Mouse (Mus musculus) neural tube, embryonic 14.5 days (tissue): ENCODE results near the gene Fam3c. TPM values are rescaled to one million over a fixed set of nuclear protein-coding genes. Genes with fewer than 3 reads are reported as not detected.
A peak's percentile ranks its signal among the peaks of the same experiment; 100 is the strongest.

Experiments
- ATAC-seq: fragments of 200-750 bp; cut with Nextera tagmentation; 2 replicates; pipeline ENCODE4 v1.8.0; 2017; ENCODE audit warnings: low read depth, mild to moderate bottlenecking, moderate TSS enrichment, moderate library complexity
- H3K27ac ChIP-seq: fragments of 300-500 bp; sonication (generic); 2 replicates; pipeline ENCODE4 v1.5.1; 2014; ENCODE audit warnings: low read depth, mild to moderate bottlenecking, control low read depth, low read length, moderate library complexity, mixed read lengths
- H3K27me3 ChIP-seq: fragments of 300-500 bp; sonication (generic); 2 replicates; pipeline ENCODE4 v1.6.1; 2014; ENCODE audit warnings: low read length; ENCODE audit not compliant: control insufficient read depth, insufficient read depth
- H3K36me3 ChIP-seq: fragments of 300-500 bp; sonication (generic); 2 replicates; pipeline ENCODE4 v1.6.1; 2014; ENCODE audit warnings: low read length, mixed read lengths; ENCODE audit not compliant: control insufficient read depth, insufficient read depth
- H3K4me1 ChIP-seq: fragments of 300-500 bp; sonication (generic); 2 replicates; pipeline ENCODE4 v1.6.1; 2014; ENCODE audit warnings: low read length; ENCODE audit not compliant: control insufficient read depth, insufficient read depth
- H3K4me2 ChIP-seq: fragments of 300-500 bp; sonication (generic); 2 replicates; pipeline ENCODE4 v1.6.1; 2014; ENCODE audit warnings: mild to moderate bottlenecking, low read depth, low read length, control low read depth
- H3K4me3 ChIP-seq: fragments of 300-500 bp; sonication (generic); 2 replicates; pipeline ENCODE4 v1.5.1; 2014; ENCODE audit warnings: low read depth, low read length, control low read depth, mixed read lengths
- H3K9ac ChIP-seq: fragments of 300-500 bp; sonication (generic); replicated peaks from 2 replicates; pipeline ENCODE4 v1.6.1; 2014; ENCODE audit warnings: low read depth, mild to moderate bottlenecking, control low read depth, low read length, mixed read lengths
- H3K9me3 ChIP-seq: fragments of 300-500 bp; sonication (generic); 2 replicates; pipeline ENCODE4 v1.6.1; 2016; ENCODE audit warnings: low read length; ENCODE audit not compliant: control insufficient read depth
- WGBS: fragments of 180-500 bp; shearing (Covaris S2); extraction: QIAGEN DNeasy Blood & Tissue Kit; methylation state at CpG from one replicate; pipeline ENCODE4 v1.1.7; 2014; 5-methylcytosine and 5-hydroxymethylcytosine counted together
- polyA plus RNA-seq: library from polyadenylated mRNA; unstranded; fragments of >200 nt; fragmentation: Nextera tagmentation; extraction: Ambion mirVana; gene quantifications from 2 replicates; pipeline ENCODE4 v1.2.1, GENCODE M21; 2014

The Fam3c gene
- polyA plus RNA-seq, 1 experiment from 2014 or later, result 80.5 TPM

- ATAC-seq, result no peak
- H3K4me2 ChIP-seq, result no peak overlapping the region
- no peaks in the 10 kb centered on the region for H3K36me3 ChIP-seq
- no peak overlapping the region for H3K27ac ChIP-seq
- no peaks in the 10 kb centered on the region for H3K4me1 ChIP-seq
- H3K9ac ChIP-seq, result no peak overlapping the region
- WGBS, result 85% methylated on average over 8 of the region's 8 CpGs
- H3K9me3 ChIP-seq, result no peaks in the 10 kb centered on the region
- no peaks in the 10 kb centered on the region for H3K27me3 ChIP-seq
- H3K4me3 ChIP-seq, result no peak overlapping the region
Observed at GRCm38 (mm10) chr6:22327931-22328330, 28.1 kb downstream of the Fam3c start.

- Histone ChIP-seq H3K27ac (no peak overlapping the region), H3K4me2 (no peak overlapping the region), H3K27me3 (no peaks in the 10 kb centered on the region), H3K36me3 (no peaks in the 10 kb centered on the region), H3K4me3 (no peak overlapping the region), H3K9ac (no peak overlapping the region), H3K4me1 (no peaks in the 10 kb centered on the region), H3K9me3 (no peaks in the 10 kb centered on the region)
- no peak for ATAC-seq
- WGBS, result 68% methylated on average over 4 of the region's 4 CpGs
Observed at GRCm38 (mm10) chr6:22327091-22327490, 29.0 kb downstream of the Fam3c start.

GRCm38 (mm10) chr6:22326289-22326688, 29.8 kb downstream of the Fam3c start:
- no peak for ATAC-seq
- Histone ChIP-seq H3K4me3 (no peak overlapping the region), H3K27me3 (no peaks in the 10 kb centered on the region), H3K9ac (no peak overlapping the region), H3K4me2 (no peak overlapping the region), H3K9me3 (no peaks in the 10 kb centered on the region), H3K36me3 (no peaks in the 10 kb centered on the region), H3K4me1 (no peaks in the 10 kb centered on the region), H3K27ac (no peak overlapping the region)
- 90% methylated on average over 4 of the region's 4 CpGs for WGBS

- Histone ChIP-seq H3K4me1 (no peaks in the 10 kb centered on the region), H3K4me3 (no peak overlapping the region), H3K36me3 (no peaks in the 10 kb centered on the region), H3K9ac (no peak overlapping the region), H3K9me3 (no peaks in the 10 kb centered on the region), H3K27ac (no peak overlapping the region), H3K4me2 (no peak overlapping the region), H3K27me3 (no peaks in the 10 kb centered on the region)
- 59% methylated on average over 13 of the region's 13 CpGs for WGBS
- peak; percentile 77; the same call in 1 of the 2 replicates for ATAC-seq
Observed at GRCm38 (mm10) chr6:22325364-22326072, 30.5 kb downstream of the Fam3c start.

- Histone ChIP-seq H3K9ac (no peak overlapping the region), H3K36me3 (no peaks in the 10 kb centered on the region), H3K27ac (no peak overlapping the region), H3K4me1 (no peaks in the 10 kb centered on the region), H3K27me3 (peaks cover 8% of the 10 kb centered on the region), H3K4me2 (no peak overlapping the region), H3K4me3 (no peak overlapping the region), H3K9me3 (no peaks in the 10 kb centered on the region)
- WGBS, result 63% methylated on average over 14 of the region's 14 CpGs
- no peak for ATAC-seq
Observed at GRCm38 (mm10) chr6:22298059-22298458, 58.0 kb downstream of the Fam3c start.

GRCm38 (mm10) chr6:22297028-22297427, 59.0 kb downstream of the Fam3c start:
- H3K4me2 ChIP-seq, result no peak overlapping the region
- no peak overlapping the region for H3K4me3 ChIP-seq
- ATAC-seq, result no peak
- no peak overlapping the region for H3K27ac ChIP-seq
- no peaks in the 10 kb centered on the region for H3K9me3 ChIP-seq
- H3K4me1 ChIP-seq, result no peaks in the 10 kb centered on the region
- no peaks in the 10 kb centered on the region for H3K36me3 ChIP-seq
- WGBS, result 85% methylated on average over 6 of the region's 6 CpGs
- H3K9ac ChIP-seq, result no peak overlapping the region
- H3K27me3 ChIP-seq, result peaks cover 10% of the 10 kb centered on the region

- no peaks in the 10 kb centered on the region for H3K36me3 ChIP-seq
- no peak overlapping the region for H3K4me3 ChIP-seq
- 15% methylated on average over 3 of the region's 3 CpGs for WGBS
- peaks cover 4% of the 10 kb centered on the region; the same call in 1 of the 2 replicates for H3K4me1 ChIP-seq
- peaks cover 25% of the 10 kb centered on the region for H3K27me3 ChIP-seq
- no peak overlapping the region for H3K9ac ChIP-seq
- no peaks in the 10 kb centered on the region for H3K9me3 ChIP-seq
- no peak for ATAC-seq
- H3K4me2 ChIP-seq, result no peak overlapping the region
- no peak overlapping the region for H3K27ac ChIP-seq
Observed at GRCm38 (mm10) chr6:22293922-22294321, 62.1 kb downstream of the Fam3c start.

GRCm38 (mm10) chr6:22292056-22292455, 64.0 kb downstream of the Fam3c start:
- H3K4me3 ChIP-seq, result no peak overlapping the region

GRCm38 (mm10) chr6:22290790-22291189, 65.3 kb downstream of the Fam3c start:
- Histone ChIP-seq H3K9me3 (no peaks in the 10 kb centered on the region), H3K9ac (no peak overlapping the region), H3K4me1 (peaks cover 10% of the 10 kb centered on the region; the same call in 1 of the 2 replicates), H3K27ac (no peak overlapping the region), H3K4me3 (no peak overlapping the region), H3K27me3 (peaks cover 44% of the 10 kb centered on the region), H3K36me3 (no peaks in the 10 kb centered on the region), H3K4me2 (no peak overlapping the region)
- ATAC-seq, result no peak
- WGBS, result 71% methylated on average over 8 of the region's 8 CpGs

More at GRCm38 (mm10) chr6:22292056-22292455, 64.0 kb downstream of the Fam3c start:
- H3K27me3 ChIP-seq, result peaks cover 40% of the 10 kb centered on the region
- WGBS, result 42% methylated on average over 4 of the region's 4 CpGs
- ATAC-seq, result no peak
- peaks cover 10% of the 10 kb centered on the region; the same call in 1 of the 2 replicates for H3K4me1 ChIP-seq
- no peak overlapping the region for H3K27ac ChIP-seq
- H3K9me3 ChIP-seq, result no peaks in the 10 kb centered on the region
- no peaks in the 10 kb centered on the region for H3K36me3 ChIP-seq
- H3K4me2 ChIP-seq, result no peak overlapping the region
- no peak overlapping the region for H3K9ac ChIP-seq
